Mouse (Mus musculus) erythroblast, embryonic 14.5 days (primary cell): Measurements from ENCODE around the gene Gm9944. TPM values are rescaled to one million over a fixed set of nuclear protein-coding genes. Genes with fewer than 3 reads are reported as not detected.

Experiments used
- H3K27me3 ChIP-seq: 2 replicates; pipeline ENCODE4 v1.6.1; 2012; ENCODE audit warnings: inconsistent platforms; ENCODE audit not compliant: control insufficient read depth
- H3K36me3 ChIP-seq: 2 replicates; pipeline ENCODE4 v1.6.1; 2012; ENCODE audit warnings: mild to moderate bottlenecking, inconsistent platforms; ENCODE audit not compliant: control insufficient read depth
- H3K4me1 ChIP-seq: 2 replicates; pipeline ENCODE4 v1.6.1; 2012; ENCODE audit warnings: inconsistent platforms; ENCODE audit not compliant: control insufficient read depth
- H3K4me3 ChIP-seq: replicated peaks from 2 replicates; pipeline ENCODE3; 2012; ENCODE audit warnings: moderate library complexity, mild to moderate bottlenecking, inconsistent platforms
- H3K9me3 ChIP-seq: 2 replicates; pipeline ENCODE4 v1.6.1; 2012; ENCODE audit warnings: low read length, inconsistent platforms, mixed read lengths; ENCODE audit not compliant: control insufficient read depth
- GATA1 ChIP-seq: IDR thresholded peaks from 2 replicates; pipeline ENCODE4 v1.6.1; 2012; ENCODE audit warnings: low read length, inconsistent platforms, mixed read lengths
- TAL1 ChIP-seq: IDR thresholded peaks from 3 replicates; pipeline ENCODE4 v1.6.1; 2012; ENCODE audit warnings: low read length, inconsistent platforms, mixed read lengths
- polyA plus RNA-seq: library from polyadenylated mRNA; stranded (reverse); fragments of >175 nt; gene quantifications from 2 replicates; pipeline ENCODE4 v1.2.3, GENCODE M21; 2012

Gene Gm9944
- not detected in 2 replicates for polyA plus RNA-seq

GRCm38 (mm10) chr4:144453217-144453616, at the start of gene Gm9944:
Gene Gm9944 (minus strand): TSS chr4:144453317.
- no peaks in the 10 kb centered on the region for H3K27me3 ChIP-seq
- H3K9me3 ChIP-seq = peaks cover 3% of the 10 kb centered on the region; the same call in 1 of the 2 replicates
- H3K4me1 ChIP-seq = no peaks in the 10 kb centered on the region
- H3K4me3 ChIP-seq = no peak within 1 kb of the TSS
- no peak for TF ChIP-seq TAL1
- TF ChIP-seq GATA1 = no peak
- no peaks in the 10 kb centered on the region for H3K36me3 ChIP-seq

GRCm38 (mm10) chr4:144493331-144493730, 40.2 kb upstream of the Gm9944 start:
- Histone ChIP-seq H3K4me1 (no peaks in the 10 kb centered on the region), H3K9me3 (peaks cover 3% of the 10 kb centered on the region; the same call in 1 of the 2 replicates), H3K36me3 (no peaks in the 10 kb centered on the region), H3K4me3 (no peak overlapping the region), H3K27me3 (no peaks in the 10 kb centered on the region)
- no peak for TF ChIP-seq TAL1
- no peak for TF ChIP-seq GATA1

- no peaks in the 10 kb centered on the region for H3K27me3 ChIP-seq
- H3K36me3 ChIP-seq = no peaks in the 10 kb centered on the region
- TF ChIP-seq TAL1 = no peak
- TF ChIP-seq GATA1 = no peak
- H3K4me3 ChIP-seq = no peak overlapping the region
- H3K9me3 ChIP-seq = peaks cover 4% of the 10 kb centered on the region
- no peaks in the 10 kb centered on the region for H3K4me1 ChIP-seq
These were observed 15.0 kb upstream of the Gm9944 start for GRCm38 (mm10) chr4:144468091-144468490.

GRCm38 (mm10) chr4:144465206-144465605, 12.1 kb upstream of the Gm9944 start:
- Histone ChIP-seq H3K4me3 (no peak overlapping the region), H3K9me3 (peaks cover 4% of the 10 kb centered on the region), H3K36me3 (no peaks in the 10 kb centered on the region), H3K27me3 (no peaks in the 10 kb centered on the region), H3K4me1 (no peaks in the 10 kb centered on the region)
- TF ChIP-seq GATA1 = no peak
- no peak for TF ChIP-seq TAL1

- H3K27me3 ChIP-seq = no peaks in the 10 kb centered on the region
- H3K4me3 ChIP-seq = no peak within 1 kb of the TSS
- no peaks in the 10 kb centered on the region for H3K4me1 ChIP-seq
- TF ChIP-seq GATA1 = no peak
- TF ChIP-seq TAL1 = no peak
- peaks cover 6% of the 10 kb centered on the region for H3K9me3 ChIP-seq
- no peaks in the 10 kb centered on the region for H3K36me3 ChIP-seq
These were observed 10.5 kb upstream of the Gm9944 start, which contains the start of gene Aadacl3 for GRCm38 (mm10) chr4:144463656-144464055. Gene Aadacl3 (minus strand): TSS chr4:144463756.

GRCm38 (mm10) chr4:144448546-144448945, 4.6 kb downstream of the Gm9944 start:
- Histone ChIP-seq H3K4me3 (no peak overlapping the region), H3K36me3 (no peaks in the 10 kb centered on the region), H3K9me3 (no peaks in the 10 kb centered on the region), H3K4me1 (no peaks in the 10 kb centered on the region), H3K27me3 (no peaks in the 10 kb centered on the region)
- TF ChIP-seq GATA1 = no peak
- TF ChIP-seq TAL1 = no peak

GRCm38 (mm10) chr4:144441582-144441981, 11.5 kb downstream of the Gm9944 start:
- no peak overlapping the region for H3K4me3 ChIP-seq
- no peak for TF ChIP-seq TAL1
- no peak for TF ChIP-seq GATA1
- no peaks in the 10 kb centered on the region for H3K4me1 ChIP-seq
- no peaks in the 10 kb centered on the region for H3K36me3 ChIP-seq
- H3K27me3 ChIP-seq = no peaks in the 10 kb centered on the region
- peaks cover 4% of the 10 kb centered on the region for H3K9me3 ChIP-seq

- Histone ChIP-seq H3K36me3 (no peaks in the 10 kb centered on the region), H3K27me3 (no peaks in the 10 kb centered on the region), H3K4me1 (no peaks in the 10 kb centered on the region), H3K4me3 (no peak overlapping the region), H3K9me3 (peaks cover 4% of the 10 kb centered on the region)
- TF ChIP-seq TAL1 = no peak
- no peak for TF ChIP-seq GATA1
These were observed 12.0 kb downstream of the Gm9944 start for GRCm38 (mm10) chr4:144441095-144441494.

- TF ChIP-seq GATA1 = no peak
- no peak for TF ChIP-seq TAL1
These were observed 14.4 kb downstream of the Gm9944 start, which contains the start of gene 1700012P22Rik for GRCm38 (mm10) chr4:144438672-144439071. Gene 1700012P22Rik (minus strand): TSS chr4:144438772.

GRCm38 (mm10) chr4:144433216-144433615, 19.9 kb downstream of the Gm9944 start:
- H3K27me3 ChIP-seq = no peaks in the 10 kb centered on the region
- H3K9me3 ChIP-seq = no peaks in the 10 kb centered on the region
- TF ChIP-seq GATA1 (no peak), TAL1 (no peak)
- no peaks in the 10 kb centered on the region for H3K36me3 ChIP-seq
- H3K4me3 ChIP-seq = no peak overlapping the region
- no peaks in the 10 kb centered on the region for H3K4me1 ChIP-seq

More at GRCm38 (mm10) chr4:144438672-144439071, 14.4 kb downstream of the Gm9944 start, which contains the start of gene 1700012P22Rik:
- Histone ChIP-seq H3K4me3 (no peak within 1 kb of the TSS), H3K4me1 (no peaks in the 10 kb centered on the region), H3K27me3 (no peaks in the 10 kb centered on the region), H3K36me3 (no peaks in the 10 kb centered on the region), H3K9me3 (peaks cover 4% of the 10 kb centered on the region)
